Mouse (Mus musculus): ENCODE measurements around the gene Tatdn2. TPM values are rescaled to one million over a fixed set of nuclear protein-coding genes. Genes with fewer than 3 reads are reported as not detected.

Tatdn2 gene
- polyA plus RNA-seq, 1 experiment from 2014 or later: 0.63 TPM

Small RNA genes lying within 50 kb of the gene (microRNA-seq; reads per million reads assigned to microRNA genes)
- gene Mir7042: 0.82 reads per million

Other genes starting within 250 kb of the Tatdn2 start
- 8.9 and 9.7 TPM in 2 replicates for gene Il17re, start 238.6 kb upstream of the Tatdn2 start, polyA plus RNA-seq (2015; fragmentation: Nextera tagmentation; extraction: Ambion mirVana)
- gene Il17rc, start 225.6 kb upstream of the Tatdn2 start, polyA plus RNA-seq (2015; fragmentation: Nextera tagmentation; extraction: Ambion mirVana): 58.4 and 63.5 TPM in 2 replicates
- 22.1 and 27.2 TPM in 2 replicates for gene Creld1, start 213.8 kb upstream of the Tatdn2 start, polyA plus RNA-seq (2015; fragmentation: Nextera tagmentation; extraction: Ambion mirVana)
- gene Prrt3, start 195.1 kb upstream of the Tatdn2 start, polyA plus RNA-seq (2015; fragmentation: Nextera tagmentation; extraction: Ambion mirVana): 0.44 and 0.61 TPM in 2 replicates
- gene Emc3, start 165.4 kb upstream of the Tatdn2 start, polyA plus RNA-seq (2015; fragmentation: Nextera tagmentation; extraction: Ambion mirVana): 106 and 110 TPM in 2 replicates
- 5.9 and 6.6 TPM in 2 replicates for gene Fancd2, start 165.4 kb upstream of the Tatdn2 start, polyA plus RNA-seq (2015; fragmentation: Nextera tagmentation; extraction: Ambion mirVana)
- gene Fancd2os, start 96.3 kb upstream of the Tatdn2 start, polyA plus RNA-seq (2015; fragmentation: Nextera tagmentation; extraction: Ambion mirVana): not detected in 2 replicates
- gene Brk1, start 92.3 kb upstream of the Tatdn2 start, polyA plus RNA-seq (2015; fragmentation: Nextera tagmentation; extraction: Ambion mirVana): 222 and 231 TPM in 2 replicates
- gene Vhl, start 73.1 kb upstream of the Tatdn2 start, polyA plus RNA-seq (2015; fragmentation: Nextera tagmentation; extraction: Ambion mirVana): 41.4 and 44.3 TPM in 2 replicates
- 4.1 and 4.6 TPM in 2 replicates for gene Irak2, start 58.6 kb upstream of the Tatdn2 start, polyA plus RNA-seq (2015; fragmentation: Nextera tagmentation; extraction: Ambion mirVana)
- gene Ghrl, start 22.8 kb downstream of the Tatdn2 start, polyA plus RNA-seq (2015; fragmentation: Nextera tagmentation; extraction: Ambion mirVana): 0.30 and 0.42 TPM in 2 replicates
- gene Sec13, start 43.7 kb downstream of the Tatdn2 start, polyA plus RNA-seq (2015; fragmentation: Nextera tagmentation; extraction: Ambion mirVana): 308 and 336 TPM in 2 replicates